Mouse (Mus musculus): Measurements from ENCODE around the gene Ssr1.

Ssr1 gene

GRCm38 (mm10) chr13:37993704-37994404, at the start of gene Ssr1:
TSS of gene Ssr1 (minus strand) at chr13:37994217.
- peak; percentile 98 for DNase-seq (ENCODE audit: low spot score)

- DNase-seq (ENCODE audit: low spot score): no peak
Measured at GRCm38 (mm10) chr13:38037811-38038210, 43.8 kb upstream of the Ssr1 start.

- peak; percentile 99 for DNase-seq (ENCODE audit: low spot score)
Measured at GRCm38 (mm10) chr13:38037044-38037687, 43.1 kb upstream of the Ssr1 start, which contains the start of gene Cage1. TSS of gene Cage1 (minus strand) at chr13:38037069.

- peak; percentile 10 for DNase-seq (ENCODE audit: low spot score)
Measured at GRCm38 (mm10) chr13:38036343-38037043, 42.5 kb upstream of the Ssr1 start, which contains the start of gene Riok1. TSS of gene Riok1 (plus strand) at chr13:38036995.

GRCm38 (mm10) chr13:38028407-38028806, 34.4 kb upstream of the Ssr1 start:
- DNase-seq (ENCODE audit: low spot score): no peak

GRCm38 (mm10) chr13:38027618-38028248, 33.7 kb upstream of the Ssr1 start:
- DNase-seq (ENCODE audit: low spot score): no peak

GRCm38 (mm10) chr13:38025874-38026273, 31.9 kb upstream of the Ssr1 start:
- peak; percentile 13 for DNase-seq (ENCODE audit: low spot score)

GRCm38 (mm10) chr13:38018791-38019190, 24.8 kb upstream of the Ssr1 start:
- no peak for DNase-seq (ENCODE audit: low spot score)

GRCm38 (mm10) chr13:38015591-38015990, 21.6 kb upstream of the Ssr1 start:
- DNase-seq (ENCODE audit: low spot score): no peak

- no peak for DNase-seq (ENCODE audit: low spot score)
Measured at GRCm38 (mm10) chr13:38012436-38012835, 18.4 kb upstream of the Ssr1 start.

GRCm38 (mm10) chr13:38010444-38010910, 16.5 kb upstream of the Ssr1 start:
- no peak for DNase-seq (ENCODE audit: low spot score)

- no peak for DNase-seq (ENCODE audit: low spot score)
Measured at GRCm38 (mm10) chr13:38009721-38010408, 15.8 kb upstream of the Ssr1 start.

GRCm38 (mm10) chr13:38007972-38008371, 14.0 kb upstream of the Ssr1 start:
- DNase-seq (ENCODE audit: low spot score): no peak

- no peak for DNase-seq (ENCODE audit: low spot score)
Measured at GRCm38 (mm10) chr13:38002461-38002860, 8.4 kb upstream of the Ssr1 start.

GRCm38 (mm10) chr13:37999713-38000112, 5.7 kb upstream of the Ssr1 start:
- no peak for DNase-seq (ENCODE audit: low spot score)

GRCm38 (mm10) chr13:37994405-37994749, 360 bp upstream of the Ssr1 start:
- no peak for DNase-seq (ENCODE audit: low spot score)

- no peak for DNase-seq (ENCODE audit: low spot score)
Measured at GRCm38 (mm10) chr13:37993376-37993703, 677 bp downstream of the Ssr1 start.

- peak; percentile 45 for DNase-seq (ENCODE audit: low spot score)
Measured at GRCm38 (mm10) chr13:37992638-37993371, 1.2 kb downstream of the Ssr1 start.

- no peak for DNase-seq (ENCODE audit: low spot score)
Measured at GRCm38 (mm10) chr13:37989701-37990100, 4.3 kb downstream of the Ssr1 start.

- no peak for DNase-seq (ENCODE audit: low spot score)
Measured at GRCm38 (mm10) chr13:37986166-37986565, 7.9 kb downstream of the Ssr1 start.

- no peak for DNase-seq (ENCODE audit: low spot score)
Measured at GRCm38 (mm10) chr13:37981063-37981462, 13.0 kb downstream of the Ssr1 start.

All from embryo, embryonic 10.5 days (tissue).